In genomic region chr9:114086422-114086821, GRCm38 (mm10) we compare ENCODE assay signal across 22 mouse cellular contexts. TPM values are rescaled to one million over a fixed set of nuclear protein-coding genes. Genes with fewer than 3 reads are reported as not detected.
"Had no signal": no experiment of that assay in that cellular context is flagged by ENCODE, and none has a peak within 500 bp of the region (broad histone marks: within the 10 kb centered on the region; RNA-seq: fewer than 3 reads in every experiment).

No protein-coding gene starts in this region.

- DNase-seq: lung, adult 18-20 months; lung, embryonic 14.5 days; lung, postnatal 10 days; lung, postnatal 4 days; midbrain, embryonic 14.5 days; retina, postnatal 1 day; right cerebral cortex, adult 18-20 months; right cerebral cortex, postnatal 25 days; right cerebral cortex, postnatal 4 days; spleen, adult 18-20 months; thymus, adult 18-20 months; thymus, postnatal 25 days; thymus, postnatal 4 days had no signal

- H3K9ac ChIP-seq: liver, embryonic 15.5 days; lung, embryonic 14.5 days; midbrain, embryonic 12.5 days; neural tube, embryonic 13.5 days; neural tube, embryonic 15.5 days had no signal

- ATAC-seq: midbrain, embryonic 16.5 days had no signal

- H3K36me3 ChIP-seq: liver, embryonic 15.5 days; midbrain, embryonic 10.5 days; midbrain, embryonic 12.5 days; neural tube, embryonic 13.5 days; neural tube, embryonic 15.5 days had no signal

- H3K9me3 ChIP-seq: liver, embryonic 15.5 days; midbrain, embryonic 10.5 days; midbrain, embryonic 12.5 days; neural tube, embryonic 13.5 days; neural tube, embryonic 15.5 days had no signal

- H3K27ac ChIP-seq: liver, embryonic 15.5 days; midbrain, embryonic 10.5 days; midbrain, embryonic 12.5 days; neural tube, embryonic 13.5 days; neural tube, embryonic 15.5 days had no signal

- H3K4me2 ChIP-seq: liver, embryonic 15.5 days; lung, embryonic 14.5 days; midbrain, embryonic 12.5 days; neural tube, embryonic 13.5 days; neural tube, embryonic 15.5 days had no signal

- H3K4me3 ChIP-seq: liver, embryonic 15.5 days; midbrain, embryonic 10.5 days; midbrain, embryonic 12.5 days; myocyte; neural tube, embryonic 13.5 days; neural tube, embryonic 15.5 days had no signal

- H3K27me3 ChIP-seq: liver, embryonic 15.5 days; midbrain, embryonic 12.5 days; neural tube, embryonic 13.5 days; neural tube, embryonic 15.5 days had no signal

- H3K4me1 ChIP-seq: liver, embryonic 15.5 days; midbrain, embryonic 10.5 days; midbrain, embryonic 12.5 days; neural tube, embryonic 13.5 days; neural tube, embryonic 15.5 days had no signal

RNA-seq across cellular contexts. Expression of gene Susd5, which starts 29.5 kb away (rescaled TPM):
- total RNA-seq: megakaryocyte, adult 5-6 weeks; megakaryocyte-erythroid progenitor cell, adult 5-6 weeks had no signal
